Mouse (Mus musculus): ENCODE data around the gene M1ap. TPM values are rescaled to one million over a fixed set of nuclear protein-coding genes. Genes with fewer than 3 reads are reported as not detected.

The M1ap gene
- total RNA-seq, 2 experiments from 2014 or later, result not detected

DNA sequence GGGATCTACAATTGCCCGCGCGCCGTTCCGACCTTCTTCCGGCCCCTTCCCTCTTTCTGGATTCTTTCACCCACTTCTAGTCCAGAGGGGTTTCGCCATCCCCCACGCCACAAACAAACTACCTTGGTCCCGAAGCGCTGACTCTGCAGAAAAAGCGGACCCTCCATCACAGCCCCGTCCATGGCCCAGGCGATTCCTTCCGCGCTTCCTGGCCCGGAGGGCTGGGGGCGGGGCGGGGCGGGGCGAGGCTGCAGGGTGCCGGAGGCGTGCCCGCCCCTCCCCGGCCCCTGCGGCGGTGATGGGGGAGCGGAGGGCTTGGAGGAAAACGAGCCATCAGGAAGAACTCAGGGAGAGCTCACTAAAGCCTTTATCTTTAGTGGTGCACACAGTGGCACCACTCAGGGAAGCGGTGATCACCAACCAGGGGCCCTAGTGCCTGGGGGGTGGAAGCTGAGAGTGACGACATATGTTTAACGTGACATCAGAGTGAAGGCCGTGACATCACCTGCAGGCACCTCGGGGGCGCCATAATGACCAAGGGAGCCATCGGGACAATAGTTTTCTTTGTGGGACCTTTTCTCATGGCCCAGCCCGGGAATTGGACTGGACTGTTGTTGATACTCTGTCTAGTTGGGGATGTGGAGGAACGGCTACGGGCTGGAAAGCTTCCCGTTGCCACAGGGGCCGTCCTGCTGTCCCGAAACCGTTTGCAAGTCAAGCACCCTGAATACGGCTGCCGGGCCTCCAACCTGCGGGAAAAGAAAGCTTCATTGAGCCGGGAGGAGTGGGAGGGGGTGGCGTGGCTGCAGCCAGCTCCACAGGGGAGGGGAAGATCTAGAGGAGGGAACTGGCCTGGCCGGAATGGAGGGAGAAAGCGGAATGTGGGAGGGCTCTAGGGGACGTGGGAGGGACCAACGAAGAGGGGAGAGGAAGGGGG lies 86.8 kb downstream of the M1ap start, which contains the start of the genes Dok1 and Loxl3:
Gene Dok1 (minus strand): TSS at position 223 of the 937 bp plus-strand sequence.
Gene Loxl3 (plus strand): TSS at position 925 of the 937 bp plus-strand sequence.
- no peak for DNase-seq (ENCODE audit: low spot score in 2 of 2)

DNA sequence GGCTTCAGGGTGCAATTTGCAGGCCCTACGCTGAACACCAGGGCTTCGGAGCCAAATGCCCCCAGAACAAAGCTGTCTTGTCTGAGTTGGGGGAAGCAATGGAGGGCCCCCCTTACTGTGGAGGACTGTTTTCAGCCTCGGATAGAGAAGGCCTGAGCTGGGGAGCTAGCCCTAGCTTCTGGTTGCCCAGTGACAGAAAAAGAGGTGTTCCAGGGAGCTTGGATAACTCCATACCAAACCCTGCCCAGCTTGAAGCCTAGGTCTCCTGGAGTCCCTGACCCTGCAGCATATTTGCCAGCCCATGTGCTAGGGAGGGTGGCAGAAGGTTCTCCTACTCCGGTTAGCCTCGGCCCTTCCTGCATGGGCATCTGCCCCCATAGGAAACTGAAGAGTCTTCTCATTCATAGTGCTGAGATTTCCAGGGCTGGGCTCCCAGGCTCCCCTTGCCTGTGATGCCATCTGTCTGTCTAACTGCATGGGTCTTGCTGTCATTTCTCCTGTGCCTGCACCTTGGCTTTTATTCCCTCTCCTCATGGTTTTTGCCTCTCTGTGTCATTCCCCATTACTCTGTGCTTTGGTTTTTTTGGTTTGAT lies 87.9 kb downstream of the M1ap start:
- no peak for DNase-seq (ENCODE audit: low spot score in 2 of 2)

GRCm38 (mm10) chr6:83037188-83037587 lies 90.5 kb downstream of the M1ap start:
- DNase-seq (ENCODE audit: low spot score in 2 of 2), result no peak

- peak; percentile 84 to 93 for DNase-seq (ENCODE audit: low spot score in 2 of 2)
Observed at GRCm38 (mm10) chr6:83038496-83039012, 91.9 kb downstream of the M1ap start.

- DNase-seq (ENCODE audit: low spot score in 2 of 2), result no peak
Observed at GRCm38 (mm10) chr6:83040601-83041000, 93.9 kb downstream of the M1ap start.

GRCm38 (mm10) chr6:83043561-83043960 lies 96.9 kb downstream of the M1ap start:
- no peak for DNase-seq (ENCODE audit: low spot score in 2 of 2)

DNA sequence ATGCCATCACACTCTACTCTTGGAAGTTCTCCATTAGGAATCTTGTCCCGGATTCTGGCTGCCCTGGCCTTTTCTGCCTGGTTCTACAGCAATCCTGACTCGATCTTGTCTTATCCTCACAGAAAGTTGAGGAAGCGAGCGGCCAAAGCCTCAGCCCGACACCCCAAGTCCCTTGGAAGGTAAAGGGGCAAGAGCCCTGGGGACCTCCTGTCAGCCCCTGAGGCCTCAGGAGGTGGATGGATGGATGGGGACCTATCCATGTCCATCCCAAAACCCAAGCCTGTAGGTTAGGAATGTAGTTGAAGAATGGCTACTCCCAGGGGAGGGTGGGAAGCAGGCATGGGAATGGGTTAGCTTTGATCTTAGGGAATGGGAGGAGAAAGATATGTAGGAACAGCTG lies 97.3 kb downstream of the M1ap start:
- DNase-seq (ENCODE audit: low spot score in 2 of 2), result no peak

GRCm38 (mm10) chr6:83044742-83045141 lies 98.0 kb downstream of the M1ap start:
- DNase-seq (ENCODE audit: low spot score in 2 of 2), result no peak

GRCm38 (mm10) chr6:83049367-83049766 lies 102.7 kb downstream of the M1ap start:
- DNase-seq (ENCODE audit: low spot score in 2 of 2), result no peak

GRCm38 (mm10) chr6:83053136-83053960 lies 106.6 kb downstream of the M1ap start:
- peak; percentile 38 to 49 for DNase-seq (ENCODE audit: low spot score in 2 of 2)

- DNase-seq (ENCODE audit: low spot score in 2 of 2), result peak; percentile 97 to 98
Observed at GRCm38 (mm10) chr6:83054074-83054851, 107.6 kb downstream of the M1ap start, which contains the start of gene Aup1. Gene Aup1 (plus strand): TSS chr6:83054521.

- DNase-seq (ENCODE audit: low spot score in 2 of 2), result peak in 1 of 2 experiments; percentile 25
Observed at GRCm38 (mm10) chr6:83054871-83055431, 108.2 kb downstream of the M1ap start, which contains the start of gene Htra2. Gene Htra2 (minus strand): TSS chr6:83055273.

GRCm38 (mm10) chr6:83057790-83058189 lies 111.1 kb downstream of the M1ap start, which contains the start of gene Dqx1:
Gene Dqx1 (plus strand): TSS chr6:83057844.
- peak in 1 of 2 experiments; percentile 40 for DNase-seq (ENCODE audit: low spot score in 2 of 2)

DNA sequence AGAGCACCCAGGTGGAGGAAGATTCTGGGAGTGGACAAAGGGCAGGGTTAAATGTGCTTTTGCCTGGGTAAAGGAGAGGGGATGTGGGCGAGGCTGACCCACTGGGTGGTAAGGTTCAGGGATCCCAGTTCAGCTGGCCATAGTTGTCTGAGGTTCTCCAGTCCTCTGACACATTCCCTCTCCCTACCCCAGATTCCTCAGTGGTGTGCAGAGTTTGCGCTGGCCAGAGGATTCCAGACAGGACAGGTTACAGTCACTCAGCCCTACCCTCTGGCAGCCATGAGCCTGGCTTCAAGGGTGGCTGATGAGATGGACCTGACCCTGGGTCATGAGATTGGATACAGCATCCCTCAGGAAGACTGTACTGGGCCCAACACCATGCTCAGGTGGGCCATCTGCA lies 112.0 kb downstream of the M1ap start:
- no peak for DNase-seq (ENCODE audit: low spot score in 2 of 2)

DNA sequence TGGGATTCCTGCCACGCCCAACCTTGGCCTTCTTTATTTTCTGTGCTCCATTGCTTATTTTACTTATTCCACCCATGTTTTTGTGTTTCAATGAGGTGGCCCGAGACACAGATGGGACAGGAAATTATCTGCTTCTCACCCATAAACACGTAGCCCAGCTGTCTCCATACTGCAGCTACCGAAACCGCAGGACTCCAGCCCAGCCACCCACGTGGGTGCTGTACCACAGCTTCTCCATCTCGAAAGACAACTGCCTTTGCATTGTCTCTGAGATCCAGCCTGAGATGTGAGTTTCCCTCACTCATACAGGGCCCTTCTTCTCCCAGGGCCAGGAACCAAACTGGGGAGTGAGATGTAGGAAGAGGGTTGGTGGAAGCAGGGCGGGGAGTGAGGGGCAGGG lies 119.3 kb downstream of the M1ap start:
- no peak for DNase-seq (ENCODE audit: low spot score in 2 of 2)

DNA sequence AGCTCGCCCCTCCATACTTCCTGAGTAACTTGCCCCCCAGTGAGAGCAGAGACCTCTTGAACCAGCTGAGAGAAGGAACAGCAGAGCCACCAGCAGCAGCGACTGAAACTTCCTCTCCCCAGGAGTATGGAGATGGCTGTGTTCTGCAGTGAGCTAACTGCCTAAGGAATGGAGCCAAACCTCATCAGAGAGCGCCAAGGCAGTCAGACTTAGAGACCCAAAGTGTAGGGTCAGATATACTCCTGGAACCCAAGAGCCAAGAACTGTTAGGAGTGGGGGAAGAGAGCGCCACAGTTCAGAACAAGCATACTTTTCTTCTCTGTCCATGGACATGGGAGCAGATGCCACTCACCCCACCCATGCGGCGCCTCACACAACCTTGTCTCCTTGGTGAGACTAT lies 119.7 kb downstream of the M1ap start:
- DNase-seq (ENCODE audit: low spot score in 2 of 2), result no peak

- DNase-seq (ENCODE audit: low spot score in 2 of 2), result no peak
Observed at GRCm38 (mm10) chr6:83068221-83068620, 121.5 kb downstream of the M1ap start.

DNA sequence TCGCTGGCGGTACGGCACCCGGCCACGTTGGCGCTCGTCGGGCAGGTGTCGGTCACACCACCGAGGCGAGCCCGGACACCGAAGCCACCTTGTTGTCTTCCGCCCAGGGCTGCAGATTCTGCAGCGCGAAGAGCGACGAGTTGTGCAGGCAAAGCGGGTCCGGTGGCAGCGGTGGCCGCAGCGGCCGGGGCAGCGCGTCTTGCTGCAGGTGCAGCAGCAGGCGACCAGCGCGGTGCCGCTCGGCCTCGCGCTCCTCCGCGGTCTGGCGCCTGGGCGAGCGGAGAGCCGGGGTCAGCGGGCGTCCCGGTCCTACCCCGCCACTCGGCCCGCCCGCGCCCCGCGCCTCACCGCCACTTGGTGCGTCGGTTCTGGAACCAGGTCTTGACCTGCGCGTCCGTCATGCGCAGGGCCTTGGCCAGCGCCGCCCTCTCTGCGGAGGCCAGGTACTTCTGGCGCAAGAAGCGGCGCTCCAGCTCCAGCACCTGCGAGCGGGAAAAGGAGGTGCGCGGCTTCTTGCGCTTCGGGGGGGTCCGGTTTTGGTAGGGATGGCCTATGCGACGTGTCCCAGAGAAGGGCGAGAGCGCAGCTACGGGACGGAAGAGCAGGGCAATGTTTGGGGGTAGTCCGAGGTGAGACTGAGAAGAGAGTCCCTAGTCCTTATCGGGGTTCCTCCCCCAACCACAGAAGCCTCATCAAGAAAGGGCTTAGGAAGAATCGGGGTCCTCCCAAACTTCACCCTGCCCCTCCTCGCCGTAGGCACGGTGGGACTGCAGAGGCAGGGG lies 122.2 kb downstream of the M1ap start:
- DNase-seq (ENCODE audit: low spot score in 2 of 2), result no peak
